Mouse (Mus musculus) lung, postnatal 10 days (tissue): ENCODE data around the gene Tiam1.

ENCODE experiments used
- DNase-seq: peaks from one replicate; pipeline ENCODE4 v3.0.0; 2021

Tiam1 gene

DNA sequence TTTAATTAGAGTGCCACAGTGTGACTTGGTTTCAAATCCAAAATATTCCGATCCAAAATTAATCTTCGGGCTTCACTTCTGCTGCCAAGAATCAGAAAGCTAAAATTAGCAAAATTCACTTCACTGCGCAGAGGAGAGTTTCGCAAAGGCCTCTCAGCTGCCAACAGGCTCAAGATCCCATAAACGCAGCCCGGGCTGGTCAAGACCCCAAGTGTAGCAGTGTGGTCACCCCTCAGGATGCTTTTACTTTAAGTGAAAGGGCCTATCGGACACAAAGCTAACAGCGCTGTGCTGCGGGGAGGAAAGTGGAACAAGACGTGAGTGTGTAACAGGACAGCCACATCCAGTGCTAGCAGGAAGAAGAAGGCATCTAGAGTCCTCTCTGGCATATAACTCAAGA lies 153.8 kb downstream of the Tiam1 start:
- no peak for DNase-seq

DNA sequence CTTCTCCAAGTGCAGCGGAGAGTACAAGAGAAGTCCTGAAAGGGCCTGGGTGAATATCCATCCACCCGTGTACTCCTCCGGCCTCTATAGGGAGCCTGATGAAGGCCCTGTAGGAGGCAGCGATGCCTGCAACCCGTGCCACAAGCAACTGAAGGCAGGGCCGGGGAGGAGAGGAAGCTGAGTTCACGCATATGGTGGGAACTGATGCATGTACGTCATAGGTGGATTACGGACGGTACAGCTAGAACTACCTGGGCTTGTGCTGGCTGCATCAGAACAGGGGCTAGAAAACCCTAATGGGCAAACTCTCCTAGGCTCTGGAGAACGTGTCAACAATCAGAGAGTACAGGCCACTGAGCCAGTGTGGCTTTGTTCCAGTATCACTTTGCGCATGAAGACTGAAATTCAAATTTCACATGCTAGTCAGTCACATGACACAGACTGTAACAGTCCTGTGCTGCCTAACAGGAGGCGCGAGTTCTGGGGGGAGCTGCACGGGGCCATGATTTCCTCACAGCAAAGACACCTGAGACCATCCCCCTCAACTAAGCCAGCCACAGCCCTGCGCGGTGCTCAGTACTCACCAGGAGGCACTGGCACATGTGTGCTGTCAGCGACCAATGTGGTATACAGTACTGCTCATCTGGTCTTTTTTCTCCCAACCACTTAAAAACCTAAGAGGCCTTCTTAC lies 156.8 kb downstream of the Tiam1 start:
- no peak for DNase-seq

DNA sequence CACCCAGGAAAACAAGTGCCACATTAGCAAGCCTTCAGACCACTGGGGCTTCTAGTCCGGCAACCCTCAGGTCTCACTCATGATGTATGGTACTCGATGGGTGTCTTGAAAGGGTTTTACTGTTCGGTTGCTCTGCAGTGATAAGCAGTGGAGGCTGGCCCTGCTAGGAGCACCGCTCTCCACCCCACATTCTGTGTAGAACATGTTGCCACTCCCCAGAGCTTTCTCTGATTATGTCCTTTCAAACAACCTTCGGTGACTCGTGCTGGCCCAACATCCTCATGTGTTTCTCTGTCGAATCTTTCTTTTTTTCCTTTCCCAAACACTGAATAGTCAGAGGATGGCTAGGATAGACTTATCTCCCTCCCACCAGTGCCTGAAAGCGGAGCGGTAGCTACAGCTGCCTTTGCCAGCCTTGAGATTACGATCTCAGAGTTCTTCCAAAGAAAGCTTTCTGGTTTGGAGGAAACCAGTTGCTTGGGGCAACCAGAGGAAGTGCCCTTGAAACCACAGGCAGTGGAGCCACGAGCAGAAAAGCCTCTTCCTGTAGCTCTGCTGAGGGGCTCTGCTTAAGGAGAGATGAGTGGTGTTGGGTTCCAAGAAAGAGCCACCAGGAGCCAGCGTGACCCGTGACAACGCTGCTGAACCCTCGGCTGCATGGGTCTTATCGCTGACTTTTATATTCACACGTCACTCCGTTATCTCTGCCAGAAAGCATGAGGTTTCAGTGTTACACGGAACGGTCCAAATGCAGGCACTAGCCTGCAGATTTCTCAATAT lies 157.7 kb downstream of the Tiam1 start:
- DNase-seq, result no peak

DNA sequence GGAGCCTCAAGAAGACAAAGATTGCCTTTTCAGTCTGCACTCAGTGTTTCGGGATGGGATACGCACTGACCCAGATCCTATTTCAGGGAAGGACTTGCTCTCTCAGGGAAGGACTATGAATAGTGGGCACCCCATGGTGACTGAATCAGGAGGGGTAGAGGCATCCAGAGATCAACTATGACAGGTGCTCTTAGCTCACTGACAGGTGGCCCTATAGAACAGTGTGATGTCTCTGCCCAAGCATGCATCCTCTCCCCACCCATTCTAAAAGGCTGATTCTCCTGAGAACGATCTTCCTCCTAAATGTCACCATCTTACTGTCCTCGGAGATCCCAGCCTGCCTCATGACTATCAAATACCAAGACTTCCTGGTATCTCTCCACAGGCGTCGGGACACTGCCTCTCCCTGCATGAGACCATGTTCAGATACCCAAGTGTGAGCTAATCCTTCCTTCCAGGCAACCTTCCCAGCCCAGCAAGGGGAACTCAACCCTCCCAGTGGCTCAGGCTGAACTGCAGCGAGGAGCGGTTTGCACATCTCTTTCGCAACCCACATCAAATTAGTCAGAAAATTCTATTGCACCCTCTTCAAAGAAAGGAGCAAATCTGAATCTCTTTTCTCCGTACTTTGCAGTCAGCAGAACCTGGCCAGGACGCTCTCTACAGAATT lies 163.4 kb downstream of the Tiam1 start:
- DNase-seq, result peak; percentile 23

DNA sequence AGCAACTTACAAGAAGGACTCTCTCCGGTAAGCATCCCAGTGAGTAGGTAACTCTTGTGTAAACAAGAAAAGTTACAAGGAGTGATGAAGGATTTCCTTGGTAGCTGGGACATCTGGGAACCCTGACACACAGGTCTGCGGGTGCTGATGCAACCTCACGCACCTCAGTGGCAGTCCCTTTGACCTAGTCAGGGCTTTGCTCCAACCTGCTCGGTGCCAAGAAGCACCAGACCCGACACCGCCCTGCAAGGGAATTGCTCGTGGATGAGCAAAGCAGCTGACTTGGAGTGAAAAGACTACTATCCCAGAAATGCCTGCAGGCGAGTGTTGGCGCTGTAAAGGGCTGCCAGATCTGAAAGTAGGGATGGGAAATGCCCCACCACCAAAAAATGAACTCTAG lies 168.1 kb downstream of the Tiam1 start:
- no peak for DNase-seq

DNA sequence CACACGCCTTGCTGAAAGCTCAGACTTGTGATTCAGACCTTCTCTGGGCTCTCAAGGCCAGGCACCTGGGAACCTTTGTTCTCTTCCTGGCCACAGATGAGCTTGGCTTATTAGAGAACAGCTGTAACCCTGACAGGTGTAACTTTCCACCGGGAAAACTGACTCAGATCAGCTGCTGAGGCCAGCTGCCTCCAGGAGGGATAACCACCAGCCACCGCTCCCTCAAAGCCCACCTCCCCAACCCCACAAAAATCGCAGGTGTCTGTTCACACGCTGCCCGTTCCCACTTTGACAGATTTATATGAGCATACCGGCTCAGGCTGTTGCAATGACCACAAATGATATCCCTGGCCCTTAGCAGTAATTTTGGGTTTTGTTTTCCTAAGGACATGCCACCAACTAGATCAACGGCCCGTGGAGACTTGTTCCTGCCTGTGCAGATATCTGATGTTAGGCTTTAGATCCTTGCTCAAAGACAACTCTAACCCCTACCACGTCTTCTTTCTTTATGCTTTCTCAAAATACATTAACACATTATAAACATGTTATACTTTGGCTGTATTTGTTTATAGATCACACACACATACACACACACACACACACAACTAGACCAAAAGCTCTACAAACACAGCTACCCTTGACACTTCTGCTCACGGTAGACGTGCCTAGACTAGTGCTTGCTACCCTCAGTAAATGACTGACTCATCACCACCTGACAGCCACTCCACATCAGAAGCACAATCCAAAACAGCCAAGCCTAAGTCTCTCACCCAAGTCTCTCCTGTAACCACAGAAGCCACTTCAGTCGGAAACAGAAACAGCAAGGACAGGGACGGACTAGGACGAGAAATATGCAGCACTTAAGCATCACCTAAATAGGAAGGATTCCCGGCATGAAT lies 169.5 kb downstream of the Tiam1 start:
- DNase-seq, result no peak

DNA sequence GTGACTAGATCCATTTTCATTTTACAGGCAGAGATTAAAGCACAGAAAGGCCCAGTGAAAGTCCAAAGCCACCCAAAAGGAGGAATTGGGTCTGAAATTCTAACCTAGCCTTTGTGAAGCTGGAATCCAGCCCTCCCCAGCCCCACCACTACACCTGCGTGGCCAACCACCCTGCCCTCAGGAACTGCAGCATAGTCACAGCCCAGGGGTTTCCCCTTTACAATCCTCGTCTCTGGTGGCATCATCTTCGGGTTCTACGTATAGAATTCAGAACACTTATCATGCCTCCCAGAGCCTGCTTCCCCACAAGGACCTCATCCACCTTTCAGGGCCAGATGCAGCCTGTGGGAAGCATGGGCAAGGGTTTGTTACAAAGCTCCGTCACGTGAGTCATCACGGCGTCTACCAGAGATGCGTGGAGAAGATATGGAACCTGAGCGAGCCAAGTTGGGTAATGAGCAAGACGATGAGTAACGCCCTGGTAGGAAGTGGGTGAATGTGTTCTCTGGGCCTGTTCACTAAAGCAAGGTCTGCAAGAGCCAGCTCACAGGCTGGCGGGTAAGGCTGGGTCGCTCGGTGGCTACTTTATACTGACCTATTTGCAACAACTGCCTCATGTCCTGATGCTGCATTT lies 170.6 kb downstream of the Tiam1 start:
- DNase-seq, result no peak

DNA sequence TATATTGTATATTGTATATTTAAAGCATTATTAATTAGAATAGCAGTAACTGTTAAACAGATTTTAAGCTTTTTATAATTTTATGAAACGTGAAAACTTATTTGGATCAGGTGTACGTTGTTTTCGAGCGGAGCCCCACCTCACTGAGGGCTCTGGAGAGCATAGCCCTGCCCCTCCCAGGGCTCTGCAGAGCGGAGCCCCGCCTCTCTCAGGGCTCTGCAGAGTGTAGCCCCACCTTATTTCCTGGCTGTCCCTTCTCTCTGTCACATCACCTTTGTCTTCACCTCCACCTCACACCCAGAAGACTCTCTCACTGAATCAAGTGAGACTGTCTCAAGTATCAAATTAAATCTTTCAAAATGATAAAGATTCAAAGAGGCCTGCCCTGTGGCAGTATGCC lies 171.6 kb downstream of the Tiam1 start:
- no peak for DNase-seq

DNA sequence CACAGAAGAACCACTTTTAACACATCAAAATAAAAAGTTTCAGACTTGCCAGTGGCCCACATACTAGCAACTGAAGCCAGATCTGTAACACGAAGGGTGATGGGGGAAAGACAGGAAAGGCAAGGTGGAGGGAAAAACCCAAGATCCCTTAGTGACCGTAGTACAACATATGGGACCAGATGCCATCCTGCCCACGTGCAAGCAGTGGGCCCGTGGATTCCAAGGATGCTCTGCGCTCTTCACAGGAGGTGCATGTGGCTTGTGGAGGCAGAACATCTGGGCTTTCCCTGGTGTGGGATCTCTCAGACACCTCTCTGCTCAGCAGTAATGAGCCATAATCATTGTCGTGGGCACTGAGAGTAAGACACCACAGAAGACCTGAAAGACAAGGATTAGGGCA lies 175.5 kb downstream of the Tiam1 start:
- DNase-seq, result no peak

DNA sequence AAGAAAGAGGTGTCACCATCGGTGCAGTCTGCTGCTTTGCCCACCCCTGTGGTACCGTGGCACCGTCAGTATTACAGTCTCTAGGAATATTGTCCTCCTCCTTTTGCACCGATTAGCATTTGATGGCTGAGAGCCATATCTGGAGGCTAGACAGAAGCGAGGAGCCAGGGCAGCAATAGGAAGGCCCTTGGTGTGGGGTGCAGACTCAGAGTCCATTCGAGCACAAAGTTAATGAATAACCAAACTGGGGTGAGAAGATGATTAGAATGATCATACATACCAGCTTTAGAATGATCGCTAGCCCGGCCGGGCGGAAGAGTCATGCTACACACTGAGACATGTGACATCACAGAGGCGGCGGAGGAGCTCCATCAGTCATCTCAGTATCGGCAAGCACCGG lies 180.7 kb downstream of the Tiam1 start:
- no peak for DNase-seq

DNA sequence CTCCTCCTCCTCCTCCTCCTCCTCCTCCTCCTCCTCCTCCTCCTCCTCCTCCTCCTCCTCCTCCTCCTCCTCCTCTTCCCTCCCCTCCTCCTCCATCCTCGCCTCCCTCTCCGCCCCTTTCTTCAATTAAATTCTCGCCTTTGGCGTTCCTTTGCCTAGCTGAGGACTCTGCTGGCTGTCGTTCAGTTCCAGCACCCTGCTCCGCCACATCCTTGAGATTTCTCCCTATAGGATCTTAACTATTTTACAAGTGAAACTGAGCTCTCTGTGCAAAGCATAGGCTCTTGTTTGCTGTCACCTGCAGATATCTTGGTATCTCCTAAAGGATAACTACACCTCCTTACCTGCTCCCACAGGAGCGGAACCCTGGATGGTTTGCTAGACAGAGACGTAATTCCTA lies 182.7 kb downstream of the Tiam1 start:
- no peak for DNase-seq

DNA sequence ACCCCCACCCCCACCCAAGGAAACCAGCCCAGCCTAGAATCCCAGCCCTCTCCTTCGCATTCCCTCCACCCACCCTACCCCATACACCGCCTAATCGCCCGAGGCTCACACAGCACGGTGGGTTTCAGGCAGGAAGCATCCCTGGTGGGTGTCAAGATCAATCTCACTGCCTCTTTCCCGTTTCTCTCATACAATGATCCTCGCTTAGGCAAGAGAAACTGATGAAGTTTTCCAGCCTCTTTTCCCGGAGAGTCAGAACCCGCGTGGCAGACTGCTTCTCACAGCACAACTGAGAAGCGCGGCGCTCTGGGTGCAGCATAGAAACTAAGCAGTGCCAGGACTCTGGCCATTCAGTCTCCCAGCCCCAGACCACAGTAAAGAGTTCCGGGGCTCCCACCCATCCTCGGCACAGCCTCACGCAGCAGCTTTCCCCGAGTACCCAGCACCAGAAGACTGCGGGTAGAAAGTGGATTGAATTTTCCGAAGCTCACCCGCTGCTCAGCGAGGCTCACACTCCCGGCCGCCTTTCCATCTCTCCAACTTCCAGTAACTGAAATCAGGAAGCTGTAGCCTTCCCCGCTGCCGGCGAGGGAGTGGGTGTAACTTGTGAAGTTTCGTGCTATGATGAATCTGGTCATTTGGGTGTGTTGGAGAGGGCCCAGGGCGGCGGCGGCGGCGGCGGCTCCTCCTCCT lies 183.2 kb downstream of the Tiam1 start:
- DNase-seq, result peak; percentile 46

DNA sequence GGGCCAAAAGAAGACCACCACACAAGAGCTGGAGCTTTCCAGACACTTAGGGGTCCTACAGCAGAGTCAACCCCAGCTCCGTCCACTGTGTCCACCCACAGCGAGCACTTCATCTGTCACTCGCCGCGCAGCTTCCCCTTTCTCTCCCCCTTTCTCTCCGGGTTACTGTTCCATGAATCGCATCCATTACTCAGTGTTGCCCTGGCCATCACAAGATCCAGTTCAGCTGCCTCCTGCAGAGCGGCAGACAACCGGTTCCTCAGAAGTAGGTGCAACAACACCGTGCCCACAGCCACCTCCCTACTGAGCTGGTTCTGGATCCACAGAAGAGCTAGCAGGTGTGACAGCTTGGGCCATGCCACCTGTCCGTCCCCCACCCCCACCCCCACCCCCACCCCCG lies 184.6 kb downstream of the Tiam1 start:
- DNase-seq, result no peak

DNA sequence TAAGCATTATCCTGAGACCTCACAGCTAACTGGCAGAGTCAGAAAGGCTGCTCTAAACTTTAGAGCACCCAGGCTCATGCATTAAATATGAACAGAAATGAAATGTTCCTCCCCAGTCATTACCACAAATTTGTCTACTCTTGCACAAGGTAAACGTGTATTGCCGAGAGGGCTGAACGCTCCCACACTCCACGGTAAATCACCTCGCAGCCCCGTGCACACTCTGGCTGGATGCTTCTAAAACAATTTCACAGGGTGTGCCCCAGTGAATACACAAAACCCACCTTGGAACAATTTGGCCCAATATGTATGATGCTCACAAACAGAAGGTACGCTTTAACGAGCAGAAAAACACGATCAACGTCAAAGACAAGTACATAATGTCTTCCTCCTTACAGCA lies 185.5 kb downstream of the Tiam1 start:
- no peak for DNase-seq

DNA sequence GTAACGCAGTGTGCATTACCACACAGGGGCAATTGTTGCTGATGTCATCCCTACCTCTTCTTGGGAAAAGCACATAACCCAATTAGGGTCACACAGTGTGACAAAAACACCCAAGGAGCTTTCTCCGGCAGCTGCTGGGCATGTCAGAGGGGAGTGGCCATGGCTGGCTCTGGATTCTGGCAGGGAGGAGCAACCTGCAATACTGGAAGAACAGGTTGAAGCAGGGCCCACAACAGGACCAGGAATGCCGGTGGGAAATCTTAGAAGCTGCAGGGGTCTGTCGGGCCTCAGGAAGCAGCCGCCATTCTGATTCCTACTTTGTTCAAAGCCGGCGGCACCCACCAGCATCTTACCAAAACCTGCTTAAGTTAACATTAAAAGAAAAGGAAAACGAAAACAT lies 189.0 kb downstream of the Tiam1 start:
- DNase-seq, result peak; percentile 38

DNA sequence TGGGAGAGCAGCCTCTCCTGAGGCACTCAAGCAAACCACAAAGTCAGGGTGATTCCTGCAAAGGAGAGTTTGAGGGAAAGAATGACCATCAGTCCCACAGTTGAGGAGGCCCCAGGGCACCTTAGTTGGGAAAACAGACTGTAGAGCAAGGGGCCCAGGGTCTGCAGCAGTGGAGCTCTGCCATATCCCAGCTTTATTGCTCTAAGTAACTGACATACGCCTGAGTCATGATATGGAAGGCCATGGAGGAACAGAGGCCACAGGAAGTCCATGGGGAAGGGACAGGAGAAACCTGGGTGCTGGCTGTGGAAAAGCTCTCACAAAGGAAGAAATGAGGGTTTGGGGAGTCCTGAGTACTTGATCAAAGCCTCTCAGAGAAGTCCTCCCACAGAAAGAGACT lies 189.5 kb downstream of the Tiam1 start:
- DNase-seq, result no peak

DNA sequence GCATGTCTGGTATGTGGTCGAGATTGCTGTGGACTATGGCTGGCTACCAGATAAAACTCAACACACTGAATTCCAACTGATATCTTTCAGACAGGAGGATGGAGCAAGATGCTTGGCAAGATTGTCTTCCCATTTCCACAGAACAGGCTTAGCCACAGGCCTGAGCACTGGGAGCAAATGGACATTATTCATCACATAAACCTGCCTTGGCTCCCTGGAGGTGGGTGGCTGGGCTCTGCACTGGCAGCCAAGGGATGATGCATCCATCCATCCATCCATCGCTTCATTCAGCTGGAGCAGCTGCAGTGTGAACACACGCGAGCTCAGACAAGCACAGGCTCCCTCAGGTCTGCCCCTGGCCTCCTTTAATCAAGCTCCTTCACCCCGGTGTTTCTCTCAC lies 190.7 kb downstream of the Tiam1 start:
- DNase-seq, result no peak

DNA sequence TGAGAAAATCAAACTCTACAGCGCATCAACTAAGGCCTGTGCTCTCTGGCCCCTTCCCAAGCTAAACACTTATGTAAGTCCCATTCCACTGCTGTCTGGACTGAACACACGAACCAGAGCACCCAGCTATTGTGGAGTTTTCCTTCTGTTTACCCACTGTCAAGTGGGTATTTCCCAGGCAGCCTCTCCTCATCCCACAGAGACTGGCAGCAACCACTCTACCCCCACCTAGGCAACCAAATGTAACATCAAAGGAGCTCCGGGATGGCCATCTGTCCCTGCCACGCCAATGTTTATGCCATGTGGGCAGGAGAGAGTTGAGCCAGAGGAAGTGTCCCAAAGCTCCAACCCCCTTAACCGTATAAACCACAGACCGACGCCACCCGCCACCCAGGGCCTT lies 192.8 kb downstream of the Tiam1 start:
- DNase-seq, result peak; percentile 28

DNA sequence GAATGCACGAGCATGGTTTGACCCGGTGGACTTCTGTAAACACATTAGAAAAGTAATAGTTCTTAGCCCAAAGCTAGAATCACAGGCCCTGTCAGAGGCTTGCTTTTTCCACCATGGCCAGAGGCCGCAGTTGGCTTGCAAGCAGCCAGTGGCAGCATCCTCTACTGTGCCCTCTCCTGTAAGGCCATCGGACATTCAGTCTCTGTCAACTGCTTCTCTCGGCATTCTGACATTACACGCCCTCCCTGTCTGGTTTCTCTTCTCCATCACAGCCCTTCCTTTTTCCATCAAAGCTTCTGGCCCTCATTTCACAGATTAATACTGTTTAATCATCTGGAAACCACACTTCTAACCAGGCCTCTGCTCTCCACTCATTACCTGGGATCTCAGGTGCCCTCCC lies 193.3 kb downstream of the Tiam1 start:
- DNase-seq, result no peak

DNA sequence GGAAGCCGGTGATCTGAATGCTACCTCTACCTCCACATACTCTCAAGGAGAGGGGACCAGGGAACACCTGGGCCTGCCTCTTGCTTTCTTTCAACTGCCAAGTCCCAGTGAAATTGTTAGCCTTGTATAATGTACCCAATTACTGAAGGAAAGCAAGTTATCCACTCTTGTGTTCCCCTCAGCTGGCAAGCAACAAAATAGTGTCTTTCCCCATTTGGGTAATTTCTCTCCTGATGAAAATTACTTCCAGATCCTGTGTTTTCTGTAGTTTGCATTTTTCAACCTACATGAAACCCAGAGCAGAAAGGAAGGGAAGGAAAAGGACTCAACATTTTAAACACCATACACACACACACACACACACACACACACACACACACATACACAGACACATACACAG lies 195.5 kb downstream of the Tiam1 start:
- no peak for DNase-seq

DNA sequence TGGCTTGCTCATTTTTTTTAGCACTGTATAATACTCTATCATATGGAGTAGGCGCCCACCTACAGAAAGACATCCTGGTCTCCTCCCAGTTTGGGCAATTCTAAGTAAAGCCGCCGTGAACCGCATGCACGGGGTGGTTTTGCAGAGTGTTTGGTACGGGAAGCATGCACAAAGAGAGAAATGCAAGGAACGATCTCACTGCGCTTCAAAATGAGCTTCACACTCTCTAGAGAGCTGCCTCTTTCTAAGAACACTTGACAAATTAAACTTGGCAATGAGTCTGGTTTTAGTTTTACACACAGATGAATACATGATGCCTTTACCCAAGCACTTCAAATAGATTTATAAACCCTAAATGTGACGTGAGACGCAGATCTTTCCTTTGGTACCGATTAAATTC lies 196.8 kb downstream of the Tiam1 start:
- no peak for DNase-seq
